Mouse (Mus musculus): ENCODE results near the gene Atp6v0a1.

The Atp6v0a1 gene

DNA sequence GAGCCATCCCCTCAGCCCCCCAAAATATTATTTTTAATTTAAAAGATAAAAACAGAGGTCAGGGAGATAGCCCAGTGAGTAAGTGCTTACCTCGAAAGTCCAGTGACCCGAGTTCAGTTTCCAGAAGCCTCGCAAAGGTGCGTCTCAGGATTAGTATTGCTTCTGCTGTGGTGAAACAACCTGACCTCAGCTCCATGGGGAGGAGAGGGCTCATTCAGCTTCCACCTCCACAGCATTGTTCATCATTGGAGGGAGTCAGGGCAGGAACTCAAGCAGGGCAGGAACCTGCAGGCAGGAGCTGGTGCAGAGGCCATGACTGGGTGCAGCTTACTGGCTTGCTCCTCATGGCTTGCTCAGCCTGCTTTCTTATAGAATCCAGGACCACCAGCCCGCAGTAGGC is 51.8 kb downstream of the Atp6v0a1 start:
- TF ChIP-seq NANOG (IDR thresholded peaks at IDR 0.05; ENCODE audit: borderline replicate concordance, low read length) (no peak), POU5F1 (IDR thresholded peaks at IDR 0.05; ENCODE audit: borderline replicate concordance, low read length) (no peak), CTCF (conservative IDR thresholded peaks at IDR 0.05; ENCODE audit: low read length) (no peak)

DNA sequence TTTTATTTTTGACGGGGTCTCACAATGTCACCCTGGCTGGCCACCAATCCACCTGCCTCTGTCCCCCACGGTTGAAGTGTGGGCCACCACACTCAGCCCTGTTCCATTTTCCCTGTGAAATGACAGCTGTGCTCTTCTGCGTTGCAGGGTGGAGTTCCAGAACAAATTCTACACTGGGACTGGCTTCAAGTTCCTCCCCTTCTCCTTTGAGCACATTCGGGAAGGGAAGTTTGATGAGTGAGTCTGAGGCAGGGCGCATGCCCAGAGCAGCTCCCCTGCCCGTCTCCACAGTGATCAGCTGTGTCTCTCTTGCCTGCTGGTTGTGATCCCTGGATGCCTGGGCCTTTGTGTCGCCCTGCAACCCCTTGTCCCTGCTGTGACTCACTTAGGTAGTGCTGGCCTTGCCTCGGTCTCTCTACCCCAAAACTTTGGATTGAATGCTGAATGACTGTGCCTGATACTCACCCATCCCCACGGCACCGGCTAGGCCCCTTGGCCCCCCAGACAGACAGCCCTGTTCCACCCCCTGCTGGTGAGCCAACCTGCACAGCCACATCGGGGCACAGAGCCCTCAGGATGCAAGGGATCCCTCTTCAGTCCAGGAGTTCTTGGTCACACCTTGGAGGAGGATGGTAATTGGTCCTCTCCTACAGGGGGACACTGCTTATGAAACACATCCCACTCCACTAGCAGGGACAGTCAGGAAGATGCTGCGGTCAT is 53.1 kb downstream of the Atp6v0a1 start:
- peaks cover 84% of the 10 kb centered on the region for H3K4me1 ChIP-seq (replicated peaks; ENCODE audit: low read depth, low read length)
- no peaks in the 10 kb centered on the region for H3K9me3 ChIP-seq (ENCODE audit: low read length)
- H3K36me3 ChIP-seq (ENCODE audit: insufficient read depth, low read length): peaks cover 6% of the 10 kb centered on the region; the same call in 1 of the 2 replicates
- H3K4me3 ChIP-seq (replicated peaks; ENCODE audit: low read length): peak overlapping the region; percentile 63; the same call in 1 of the 2 replicates
- H3K27me3 ChIP-seq (ENCODE audit: insufficient read depth, low read length): 0 out of 2 replicates have a peak, but pooled peaks cover 5% of the 10 kb centered on the region
- no peak for TF ChIP-seq NANOG (IDR thresholded peaks at IDR 0.05; ENCODE audit: borderline replicate concordance, low read length)
- no peak for TF ChIP-seq POU5F1 (IDR thresholded peaks at IDR 0.05; ENCODE audit: borderline replicate concordance, low read length)
- TF ChIP-seq CTCF (conservative IDR thresholded peaks at IDR 0.05; ENCODE audit: low read length): no peak

More for the DNA sequence above, 51.8 kb downstream of the Atp6v0a1 start:
- Histone ChIP-seq H3K36me3 (ENCODE audit: insufficient read depth, low read length) (peaks cover 10% of the 10 kb centered on the region; the same call in 1 of the 2 replicates), H3K4me3 (replicated peaks; ENCODE audit: low read length) (no peak overlapping the region), H3K9me3 (ENCODE audit: low read length) (no peaks in the 10 kb centered on the region), H3K4me1 (replicated peaks; ENCODE audit: low read depth, low read length) (peaks cover 85% of the 10 kb centered on the region), H3K27me3 (ENCODE audit: insufficient read depth, low read length) (0 out of 2 replicates have a peak, but pooled peaks cover 3% of the 10 kb centered on the region)

DNA sequence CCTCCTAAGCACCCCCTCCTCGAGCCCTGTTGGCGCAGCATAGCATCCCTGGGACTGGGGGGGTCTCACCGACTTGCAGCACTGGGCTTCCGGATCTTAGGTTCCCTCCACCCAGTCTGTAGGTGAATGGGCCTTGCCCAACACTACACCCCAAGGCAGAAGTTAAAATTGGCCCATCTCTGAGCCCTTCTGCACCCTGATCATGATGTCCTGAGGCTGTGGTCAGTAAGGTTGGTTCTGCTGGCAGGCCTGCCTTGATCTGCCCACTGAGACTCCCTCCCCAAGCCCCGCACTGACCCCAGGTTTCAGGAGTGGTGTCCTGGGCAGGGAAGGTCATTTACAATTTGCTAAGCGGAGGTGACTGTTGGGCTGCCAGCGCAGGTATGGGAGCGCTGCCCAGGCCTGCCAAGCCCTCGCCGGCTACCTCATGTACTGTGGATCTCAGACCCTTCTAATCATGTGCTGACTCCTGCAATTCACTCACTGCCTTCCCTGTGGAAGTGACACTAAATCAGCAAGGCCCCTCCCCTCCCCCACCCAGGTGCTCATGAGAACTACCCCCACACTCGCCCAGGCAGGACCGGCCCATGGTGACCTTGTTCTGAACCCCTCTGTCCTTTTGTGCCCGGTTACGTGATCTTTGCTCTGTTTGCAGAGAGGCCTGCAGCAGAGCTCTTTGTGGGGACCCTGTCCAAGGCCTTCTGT is 53.9 kb downstream of the Atp6v0a1 start:
- H3K27me3 ChIP-seq (ENCODE audit: insufficient read depth, low read length): peaks cover 7% of the 10 kb centered on the region
- no peaks in the 10 kb centered on the region for H3K9me3 ChIP-seq (ENCODE audit: low read length)
- H3K4me1 ChIP-seq (replicated peaks; ENCODE audit: low read depth, low read length): peaks cover 77% of the 10 kb centered on the region
- peaks cover 6% of the 10 kb centered on the region; the same call in 1 of the 2 replicates for H3K36me3 ChIP-seq (ENCODE audit: insufficient read depth, low read length)
- peak overlapping the region; percentile 63 for H3K4me3 ChIP-seq (replicated peaks; ENCODE audit: low read length)
- no peak for TF ChIP-seq CTCF (conservative IDR thresholded peaks at IDR 0.05; ENCODE audit: low read length)
- TF ChIP-seq POU5F1 (IDR thresholded peaks at IDR 0.05; ENCODE audit: borderline replicate concordance, low read length): no peak
- TF ChIP-seq NANOG (IDR thresholded peaks at IDR 0.05; ENCODE audit: borderline replicate concordance, low read length): no peak

DNA sequence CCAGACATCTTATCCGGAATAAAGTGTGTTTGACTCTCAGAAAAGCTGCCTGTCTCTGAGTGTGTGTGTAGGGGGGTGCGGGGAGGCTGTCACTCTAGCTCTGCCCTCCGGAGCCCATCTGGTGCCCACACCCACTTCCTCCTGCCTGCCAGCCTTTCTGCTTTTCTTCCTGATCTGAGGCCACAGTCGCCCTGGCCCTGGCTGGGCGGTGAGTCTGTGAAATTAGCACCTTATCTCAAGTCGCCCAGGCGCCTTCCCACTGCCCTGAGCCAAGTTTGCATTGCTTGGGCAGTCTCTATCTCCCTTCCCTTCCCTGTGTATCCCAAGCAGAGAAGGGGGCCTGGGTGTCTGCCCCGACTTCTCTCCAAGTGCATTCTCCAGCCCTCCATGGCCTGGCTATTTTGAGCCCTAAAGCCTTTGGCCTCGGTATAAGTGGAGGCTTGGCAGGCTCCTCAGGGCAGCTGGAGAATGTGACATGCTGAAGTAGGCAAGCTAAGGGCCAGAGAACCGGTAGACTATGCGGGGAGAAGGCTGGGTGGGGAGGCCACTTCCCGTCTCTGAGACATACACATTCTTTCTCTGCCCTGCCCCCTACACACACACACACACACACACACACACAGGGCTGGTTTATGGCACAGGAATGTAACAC is 54.5 kb downstream of the Atp6v0a1 start:
- peak overlapping the region; percentile 63 for H3K4me3 ChIP-seq (replicated peaks; ENCODE audit: low read length)
- no peak for TF ChIP-seq POU5F1 (IDR thresholded peaks at IDR 0.05; ENCODE audit: borderline replicate concordance, low read length)
- no peak for TF ChIP-seq NANOG (IDR thresholded peaks at IDR 0.05; ENCODE audit: borderline replicate concordance, low read length)
- no peak for TF ChIP-seq CTCF (conservative IDR thresholded peaks at IDR 0.05; ENCODE audit: low read length)
- no peaks in the 10 kb centered on the region for H3K9me3 ChIP-seq (ENCODE audit: low read length)
- H3K36me3 ChIP-seq (ENCODE audit: insufficient read depth, low read length): peaks cover 6% of the 10 kb centered on the region; the same call in 1 of the 2 replicates
- H3K4me1 ChIP-seq (replicated peaks; ENCODE audit: low read depth, low read length): peaks cover 70% of the 10 kb centered on the region
- peaks cover 12% of the 10 kb centered on the region for H3K27me3 ChIP-seq (ENCODE audit: insufficient read depth, low read length)

DNA sequence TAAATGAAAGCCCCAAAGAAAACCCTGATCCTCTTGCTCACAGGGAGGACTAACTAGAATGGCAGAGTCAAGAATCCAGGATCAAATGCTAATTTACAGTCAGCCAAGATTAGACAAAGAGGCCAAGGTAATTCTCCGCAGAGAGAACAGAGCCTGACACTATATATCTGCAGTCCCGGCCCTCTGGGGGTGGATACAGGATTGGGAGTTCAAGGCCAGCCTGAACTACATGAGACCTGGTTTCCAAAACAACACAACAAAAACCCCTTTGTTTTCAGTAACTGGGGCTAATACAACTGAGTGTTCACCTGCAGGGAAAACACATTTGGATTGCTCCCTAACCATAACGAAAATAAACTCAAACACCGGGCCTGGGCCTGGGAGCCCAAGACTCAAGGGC is 55.2 kb downstream of the Atp6v0a1 start:
- Histone ChIP-seq H3K27me3 (ENCODE audit: insufficient read depth, low read length) (peaks cover 18% of the 10 kb centered on the region), H3K36me3 (ENCODE audit: insufficient read depth, low read length) (peaks cover 6% of the 10 kb centered on the region; the same call in 1 of the 2 replicates), H3K4me1 (replicated peaks; ENCODE audit: low read depth, low read length) (peaks cover 64% of the 10 kb centered on the region), H3K4me3 (replicated peaks; ENCODE audit: low read length) (no peak overlapping the region), H3K9me3 (ENCODE audit: low read length) (no peaks in the 10 kb centered on the region)
- TF ChIP-seq CTCF (conservative IDR thresholded peaks at IDR 0.05; ENCODE audit: low read length): no peak
- TF ChIP-seq NANOG (IDR thresholded peaks at IDR 0.05; ENCODE audit: borderline replicate concordance, low read length): peak; percentile 24; the same call in 1 of the 2 replicates

DNA sequence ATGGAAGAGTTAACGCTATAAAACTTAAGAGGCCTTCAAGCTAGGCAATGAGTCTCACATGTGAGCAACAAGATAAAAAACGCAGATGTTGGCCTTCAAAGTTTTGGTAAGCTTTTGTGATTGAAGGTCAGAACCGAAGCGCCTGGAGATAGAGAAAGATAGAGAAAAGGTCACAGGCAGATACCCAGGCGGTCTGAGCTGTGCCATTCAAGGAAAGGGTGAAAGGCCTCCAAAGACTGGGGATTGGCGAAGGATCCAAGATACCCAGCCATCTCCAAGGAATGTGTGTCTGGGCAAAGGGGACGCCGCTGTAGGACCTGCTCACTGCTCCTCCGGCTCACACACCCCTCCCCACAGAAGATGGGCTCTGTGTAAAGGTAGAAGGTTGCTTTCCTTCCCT is 55.8 kb downstream of the Atp6v0a1 start:
- peaks cover 58% of the 10 kb centered on the region for H3K4me1 ChIP-seq (replicated peaks; ENCODE audit: low read depth, low read length)
- no peak overlapping the region for H3K4me3 ChIP-seq (replicated peaks; ENCODE audit: low read length)
- H3K36me3 ChIP-seq (ENCODE audit: insufficient read depth, low read length): peaks cover 6% of the 10 kb centered on the region; the same call in 1 of the 2 replicates
- H3K27me3 ChIP-seq (ENCODE audit: insufficient read depth, low read length): peaks cover 21% of the 10 kb centered on the region
- TF ChIP-seq POU5F1 (IDR thresholded peaks at IDR 0.05; ENCODE audit: borderline replicate concordance, low read length) (no peak), CTCF (conservative IDR thresholded peaks at IDR 0.05; ENCODE audit: low read length) (no peak), NANOG (IDR thresholded peaks at IDR 0.05; ENCODE audit: borderline replicate concordance, low read length) (no peak)
- no peaks in the 10 kb centered on the region for H3K9me3 ChIP-seq (ENCODE audit: low read length)

DNA sequence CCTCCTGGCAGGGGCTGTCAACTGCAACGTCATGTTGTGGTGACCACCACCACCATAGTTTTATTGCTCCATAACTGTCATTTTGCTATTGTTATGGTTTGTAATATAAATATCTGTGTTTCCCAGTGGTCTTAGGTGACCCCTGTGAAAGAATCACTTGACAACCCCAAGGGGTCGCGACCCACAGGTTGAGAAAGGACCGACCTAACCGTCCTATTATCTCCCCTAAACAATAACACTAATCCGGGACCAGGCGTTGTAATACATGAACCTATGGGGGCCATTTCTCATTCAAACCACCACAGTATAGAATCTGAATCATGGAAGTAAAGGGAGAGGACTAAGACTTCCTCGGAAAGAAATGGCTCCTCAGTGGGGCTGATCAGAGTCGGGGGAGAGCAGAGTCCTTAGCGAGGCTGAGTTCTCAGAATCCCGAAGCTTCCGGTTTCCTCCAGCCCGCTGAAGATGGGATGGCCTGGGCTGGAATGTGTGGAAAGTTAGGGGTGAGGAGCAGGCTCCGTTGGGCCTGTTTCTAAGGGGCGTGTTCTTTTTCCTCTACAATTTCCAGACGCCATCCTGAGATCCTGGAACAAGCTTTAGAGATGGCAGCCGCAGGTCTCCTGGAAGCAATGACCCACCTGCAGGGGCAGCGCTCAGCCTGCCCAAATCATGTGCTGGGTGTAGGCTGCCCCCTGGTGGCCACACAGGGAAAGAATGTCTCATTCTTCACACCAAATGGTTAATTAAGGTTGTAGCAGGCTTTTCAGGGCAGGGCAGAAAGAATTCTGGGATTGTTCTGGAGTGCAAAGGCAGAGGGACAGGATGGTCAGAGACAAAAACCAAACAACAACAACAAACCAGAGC is 57.5 kb downstream of the Atp6v0a1 start:
- no peaks in the 10 kb centered on the region for H3K9me3 ChIP-seq (ENCODE audit: low read length)
- TF ChIP-seq POU5F1 (IDR thresholded peaks at IDR 0.05; ENCODE audit: borderline replicate concordance, low read length) (no peak), NANOG (IDR thresholded peaks at IDR 0.05; ENCODE audit: borderline replicate concordance, low read length) (no peak), CTCF (conservative IDR thresholded peaks at IDR 0.05; ENCODE audit: low read length) (peak; percentile 69)
- H3K4me3 ChIP-seq (replicated peaks; ENCODE audit: low read length): peak overlapping the region; percentile 67
- H3K4me1 ChIP-seq (replicated peaks; ENCODE audit: low read depth, low read length): peaks cover 53% of the 10 kb centered on the region
- peaks cover 38% of the 10 kb centered on the region for H3K27me3 ChIP-seq (ENCODE audit: insufficient read depth, low read length)
- H3K36me3 ChIP-seq (ENCODE audit: insufficient read depth, low read length): peaks cover 6% of the 10 kb centered on the region; the same call in 1 of the 2 replicates

Data from E14TG2a.4 (cell line).